Mouse (Mus musculus): ENCODE results near the gene M6pr.
"Not testable (repeated sequence)": the region's sequence is repeated elsewhere in the genome, so short reads cannot be mapped to it uniquely, and the experiment has no call there.

Gene M6pr

DNA sequence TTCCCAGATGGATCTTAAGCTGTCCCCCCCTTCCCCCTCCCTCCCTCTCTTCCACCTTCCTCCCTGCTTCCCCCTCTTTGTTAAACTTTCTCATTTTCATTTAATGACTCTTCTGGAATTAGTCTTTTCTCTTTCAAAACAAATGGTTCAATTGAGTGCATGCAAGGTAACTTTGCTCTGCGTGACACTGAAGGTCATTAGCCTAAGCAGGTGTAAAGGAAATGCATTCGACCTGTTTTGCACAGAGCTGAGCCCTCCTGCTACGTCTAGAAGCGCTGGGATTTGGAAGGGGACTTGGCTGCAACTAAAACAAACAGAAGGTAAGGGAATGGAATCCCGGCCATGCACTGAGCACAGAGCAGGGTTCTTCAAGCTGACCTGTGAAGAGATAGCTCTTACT is 33.6 kb downstream of the M6pr start:
- no peak for DNase-seq (ENCODE audit: low spot score)

- DNase-seq (ENCODE audit: low spot score): no peak
These were observed 35.2 kb downstream of the M6pr start for GRCm38 (mm10) chr6:122343719-122344118.

DNA sequence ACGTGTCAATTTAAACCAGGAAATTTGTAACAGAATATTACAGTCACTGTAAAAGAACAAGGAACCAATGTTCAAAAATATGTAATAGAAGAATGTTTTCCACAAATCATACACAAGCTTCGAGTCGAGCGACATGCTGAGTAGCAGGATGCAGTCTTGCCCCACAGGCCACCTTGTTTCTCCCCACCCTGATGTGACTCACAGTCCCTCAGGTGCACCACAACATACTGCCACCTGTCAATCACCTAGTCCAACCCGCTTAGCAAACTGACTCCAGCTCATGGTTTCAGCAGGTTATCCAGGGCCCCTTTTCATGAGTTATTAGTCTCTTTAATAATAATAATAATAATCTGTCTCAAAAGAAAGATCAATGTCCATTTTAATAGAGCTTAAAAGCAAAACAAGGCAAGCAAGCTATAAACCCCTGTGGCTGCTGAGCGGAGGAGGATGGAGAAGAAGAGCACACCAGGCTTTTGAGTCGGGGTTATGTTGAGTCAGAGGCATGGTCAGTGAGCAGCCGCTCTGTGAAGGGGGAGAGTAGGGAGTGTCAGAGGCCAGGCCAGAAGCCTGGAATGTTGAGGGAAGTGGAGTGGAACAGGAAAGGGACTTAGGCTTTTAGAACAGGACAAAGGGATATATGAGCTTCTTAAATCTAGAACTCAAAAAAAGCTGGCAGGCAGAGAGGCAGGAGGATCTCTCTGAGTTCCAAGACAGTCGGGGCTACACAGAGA is 36.0 kb downstream of the M6pr start:
- no peak for DNase-seq (ENCODE audit: low spot score)

DNA sequence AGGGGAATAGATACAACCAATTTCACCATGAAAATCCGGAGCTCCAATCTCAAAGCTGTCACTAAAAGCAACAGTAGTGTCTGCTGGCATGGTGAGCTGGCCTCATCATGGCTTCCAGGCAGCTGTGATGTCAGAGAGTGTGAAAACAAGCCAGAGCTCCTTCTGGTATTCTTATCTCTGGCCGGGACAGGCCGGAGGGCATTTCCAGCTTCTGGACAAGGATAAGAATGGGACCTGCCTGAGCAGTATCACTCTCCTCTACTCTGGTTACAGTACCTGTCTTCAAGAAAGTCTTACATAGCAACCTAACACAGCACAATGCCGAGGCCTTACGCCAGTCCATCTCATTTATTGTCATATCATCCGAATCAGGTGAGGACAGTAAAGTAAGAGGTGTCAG is 37.2 kb downstream of the M6pr start:
- no peak for DNase-seq (ENCODE audit: low spot score)

GRCm38 (mm10) chr6:122346399-122346798 is 37.9 kb downstream of the M6pr start:
- no peak for DNase-seq (ENCODE audit: low spot score)

- DNase-seq (ENCODE audit: low spot score): not testable (repeated sequence)
These were observed 38.8 kb downstream of the M6pr start for GRCm38 (mm10) chr6:122347326-122347725.

GRCm38 (mm10) chr6:122355909-122356308 is 47.4 kb downstream of the M6pr start:
- no peak for DNase-seq (ENCODE audit: low spot score)

DNA sequence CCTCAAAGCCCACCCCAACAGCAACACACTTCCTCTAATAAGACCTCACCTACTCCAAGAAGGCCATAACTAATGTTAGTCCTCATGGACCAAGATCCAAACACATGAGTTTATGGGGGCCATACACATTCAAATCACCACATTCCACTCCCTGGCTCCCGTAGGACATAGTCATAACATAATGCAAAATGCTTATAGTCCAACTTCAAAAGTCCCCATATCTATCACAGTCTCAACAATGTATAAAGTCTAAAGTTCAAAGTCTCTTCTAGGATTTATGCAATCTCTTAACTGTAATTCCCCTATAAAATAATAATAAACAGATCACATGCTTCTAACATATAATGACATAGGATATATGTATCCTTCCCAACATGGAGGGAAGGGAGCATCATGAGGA is 48.6 kb downstream of the M6pr start:
- no peak for DNase-seq (ENCODE audit: low spot score)

DNA sequence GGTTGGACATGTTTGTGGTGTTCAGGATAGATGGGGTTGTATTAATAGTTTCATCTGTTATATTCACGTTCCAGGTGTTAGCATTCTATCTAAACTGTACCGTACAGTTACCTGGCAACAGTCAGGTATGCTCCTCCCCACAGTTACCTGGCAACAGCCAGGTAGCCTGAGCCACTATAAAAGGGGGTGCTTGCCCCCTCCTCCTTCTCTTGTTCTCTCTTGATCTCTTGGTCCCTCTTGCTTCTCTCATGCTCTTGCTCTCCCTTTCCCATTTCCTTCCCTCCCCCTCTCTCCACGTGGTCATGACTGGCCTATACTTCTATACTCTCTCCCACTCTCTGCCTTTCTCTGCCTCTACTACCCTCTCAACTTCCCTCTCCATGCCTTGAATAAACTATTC is 57.2 kb downstream of the M6pr start:
- DNase-seq (ENCODE audit: low spot score): no peak

DNA sequence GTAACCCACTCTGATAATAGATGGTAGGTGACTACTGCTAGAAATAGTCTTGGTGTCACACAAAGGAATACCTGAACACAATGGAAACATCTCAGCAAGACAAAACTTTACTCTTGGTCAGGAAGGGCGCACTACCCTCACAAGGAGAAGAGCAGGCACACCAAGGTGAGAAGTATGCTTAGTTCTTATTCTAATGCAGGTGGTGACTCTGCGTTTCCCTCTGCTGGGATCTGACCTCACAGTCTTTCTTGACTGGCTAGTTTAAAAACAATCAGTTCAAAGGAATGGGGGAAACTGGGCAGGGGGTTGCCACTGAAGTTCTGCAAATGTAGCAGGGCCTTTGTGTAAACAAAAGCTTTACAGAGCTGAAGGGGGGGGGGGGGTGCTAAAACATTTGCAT is 57.8 kb downstream of the M6pr start:
- DNase-seq (ENCODE audit: low spot score): no peak

DNA sequence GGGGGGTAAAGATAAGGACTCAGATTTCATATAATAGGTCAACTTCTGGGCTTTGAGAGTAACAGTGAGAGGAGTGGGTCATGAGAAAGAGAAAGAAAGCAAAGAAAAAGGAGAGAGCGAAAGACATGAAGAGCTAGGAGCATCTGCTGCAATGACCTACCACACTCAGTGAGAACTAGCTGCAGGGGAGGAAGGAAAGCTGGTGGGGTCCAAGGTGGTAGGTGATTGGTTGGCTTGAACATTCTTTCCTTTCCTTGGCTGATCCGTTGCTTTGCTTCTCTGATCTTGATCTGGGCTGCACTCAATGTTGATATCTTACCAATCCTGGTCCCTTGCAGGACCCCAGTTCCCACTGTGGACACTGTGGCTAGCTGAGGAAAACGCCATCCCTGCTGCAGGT is 58.5 kb downstream of the M6pr start:
- DNase-seq (ENCODE audit: low spot score): no peak

Data from urinary bladder, postnatal 10 days (tissue).